Mouse (Mus musculus) hindbrain, embryonic 14.5 days (tissue): ENCODE data around the gene Lzic. TPM values are rescaled to one million over a fixed set of nuclear protein-coding genes. Genes with fewer than 3 reads are reported as not detected.

ENCODE experiments used
- ATAC-seq: fragments of 200-750 bp; cut with Nextera tagmentation; 2 replicates; pipeline ENCODE4 v1.8.0; 2017; ENCODE audit warnings: moderate number of reproducible peaks, mild to moderate bottlenecking, moderate TSS enrichment, moderate library complexity; ENCODE audit not compliant: low FRiP score
- DNase-seq: peaks from one replicate; pipeline ENCODE4 v3.0.0-alpha.2; 2015; ENCODE audit warnings: low spot score
- H3K27ac ChIP-seq: fragments of 300-500 bp; sonication (generic); 2 replicates; pipeline ENCODE4 v1.5.1; 2014; ENCODE audit warnings: mild to moderate bottlenecking, moderate library complexity
- H3K27me3 ChIP-seq: fragments of 300-500 bp; sonication (generic); 2 replicates; pipeline ENCODE4 v1.6.1; 2014; ENCODE audit warnings: mild to moderate bottlenecking, low read length, mixed read lengths; ENCODE audit not compliant: control insufficient read depth, insufficient read depth
- H3K36me3 ChIP-seq: fragments of 300-500 bp; sonication (generic); replicated peaks from 2 replicates; pipeline ENCODE4 v1.6.1; 2014; ENCODE audit not compliant: control insufficient read depth, insufficient read depth
- H3K4me1 ChIP-seq: fragments of 300-500 bp; sonication (generic); replicated peaks from 2 replicates; pipeline ENCODE4 v1.6.1; 2014; ENCODE audit warnings: antibody characterized with exemption, low read length, mixed read lengths; ENCODE audit not compliant: control insufficient read depth, insufficient read depth
- H3K4me2 ChIP-seq: fragments of 300-500 bp; sonication (generic); replicated peaks from 2 replicates; pipeline ENCODE4 v1.6.1; 2014; ENCODE audit warnings: mild to moderate bottlenecking, moderate library complexity
- H3K4me3 ChIP-seq: fragments of 300-500 bp; sonication (generic); replicated peaks from 2 replicates; pipeline ENCODE4 v1.5.1; 2014; ENCODE audit warnings: mild to moderate bottlenecking, low read length
- H3K9ac ChIP-seq: fragments of 300-500 bp; sonication (generic); 2 replicates; pipeline ENCODE4 v1.6.1; 2014
- H3K9me3 ChIP-seq: fragments of 300-500 bp; sonication (generic); 2 replicates; pipeline ENCODE4 v1.6.1; 2016; ENCODE audit warnings: low read length; ENCODE audit not compliant: control insufficient read depth
- WGBS: fragments of 180-500 bp; shearing (Covaris S2); extraction: QIAGEN DNeasy Blood & Tissue Kit; methylation state at CpG from one replicate; pipeline ENCODE4 v1.1.7; 2014; 5-methylcytosine and 5-hydroxymethylcytosine counted together
- polyA plus RNA-seq: library from polyadenylated mRNA; unstranded; fragments of >200 nt; fragmentation: Nextera tagmentation; extraction: Ambion mirVana; gene quantifications from 2 replicates; pipeline ENCODE4 v1.2.1, GENCODE M21; 2014

The Lzic gene
- polyA plus RNA-seq, 1 experiment from 2014 or later = 52.5 TPM

- Histone ChIP-seq H3K36me3 (no peaks in the 10 kb centered on the region; the same call in 1 of the 2 replicates), H3K4me2 (no peak overlapping the region), H3K9ac (no peak overlapping the region), H3K4me3 (no peak overlapping the region), H3K9me3 (no peaks in the 10 kb centered on the region), H3K4me1 (no peaks in the 10 kb centered on the region), H3K27me3 (no peaks in the 10 kb centered on the region), H3K27ac (no peak overlapping the region)
- 86% methylated on average over 6 of the region's 6 CpGs for WGBS
- DNase-seq = no peak
- ATAC-seq = no peak
Observed at GRCm38 (mm10) chr4:149463435-149463950, 21.5 kb upstream of the Lzic start.

- Histone ChIP-seq H3K36me3 (peaks cover 26% of the 10 kb centered on the region), H3K4me1 (no peaks in the 10 kb centered on the region), H3K4me2 (no peak overlapping the region), H3K9ac (no peak overlapping the region), H3K4me3 (no peak overlapping the region), H3K27ac (no peak overlapping the region), H3K9me3 (no peaks in the 10 kb centered on the region), H3K27me3 (no peaks in the 10 kb centered on the region)
- no peak for ATAC-seq
- DNase-seq = no peak
- WGBS = 96% methylated on average over 3 of the region's 3 CpGs
Observed at GRCm38 (mm10) chr4:149469557-149469956, 15.5 kb upstream of the Lzic start.

GRCm38 (mm10) chr4:149475096-149475495 is 9.9 kb upstream of the Lzic start:
- H3K9me3 ChIP-seq = no peaks in the 10 kb centered on the region
- no peak overlapping the region for H3K27ac ChIP-seq
- H3K36me3 ChIP-seq = peaks cover 12% of the 10 kb centered on the region
- H3K27me3 ChIP-seq = no peaks in the 10 kb centered on the region
- 81% methylated on average over 7 of the region's 7 CpGs for WGBS
- H3K9ac ChIP-seq = no peak overlapping the region
- ATAC-seq (no peak), DNase-seq (no peak)
- H3K4me2 ChIP-seq = no peak overlapping the region
- no peaks in the 10 kb centered on the region for H3K4me1 ChIP-seq
- no peak overlapping the region for H3K4me3 ChIP-seq

GRCm38 (mm10) chr4:149477078-149477477 is 8.0 kb upstream of the Lzic start, which contains the start of gene Tmem274:
TSS of gene Tmem274 (plus strand) at chr4:149477378.
- Histone ChIP-seq H3K4me1 (no peaks in the 10 kb centered on the region), H3K9ac (no peak within 1 kb of the TSS), H3K27me3 (no peaks in the 10 kb centered on the region), H3K4me2 (no peak within 1 kb of the TSS), H3K9me3 (no peaks in the 10 kb centered on the region), H3K27ac (no peak within 1 kb of the TSS), H3K36me3 (peaks cover 11% of the 10 kb centered on the region), H3K4me3 (no peak within 1 kb of the TSS)
- DNase-seq (no peak), ATAC-seq (no peak)
- WGBS = 88% methylated on average over 11 of the region's 11 CpGs

GRCm38 (mm10) chr4:149484566-149484965 is 463 bp upstream of the Lzic start:
- DNase-seq = no peak
- Histone ChIP-seq H3K4me1 (peaks cover 15% of the 10 kb centered on the region), H3K27me3 (no peaks in the 10 kb centered on the region), H3K9ac (peak overlapping the region; percentile 68), H3K9me3 (no peaks in the 10 kb centered on the region), H3K36me3 (peaks cover 33% of the 10 kb centered on the region), H3K4me2 (peak overlapping the region; percentile 79), H3K27ac (peak overlapping the region; percentile 45; the same call in 1 of the 2 replicates), H3K4me3 (peak overlapping the region; percentile 74)
- 51% methylated on average over 3 of the region's 3 CpGs for WGBS
- no peak for ATAC-seq

- Histone ChIP-seq H3K4me1 (peaks cover 15% of the 10 kb centered on the region), H3K9ac (peak overlapping the region; percentile 68), H3K4me2 (peak overlapping the region; percentile 79), H3K4me3 (peak overlapping the region; percentile 74), H3K27ac (peak overlapping the region; percentile 64), H3K9me3 (no peaks in the 10 kb centered on the region), H3K27me3 (no peaks in the 10 kb centered on the region), H3K36me3 (peaks cover 44% of the 10 kb centered on the region)
- ATAC-seq = no peak
- DNase-seq = peak; percentile 44
- under 1% methylated on average over 10 of the region's 10 CpGs for WGBS
Observed at GRCm38 (mm10) chr4:149485825-149486206, 787 bp downstream of the Lzic start.

- DNase-seq = no peak
- WGBS = 97% methylated on average over 12 of the region's 12 CpGs
Observed at GRCm38 (mm10) chr4:149487729-149488128, 2.7 kb downstream of the Lzic start.

GRCm38 (mm10) chr4:149489415-149490240 is 4.6 kb downstream of the Lzic start:
- Histone ChIP-seq H3K4me3 (no peak overlapping the region), H3K27ac (no peak overlapping the region), H3K9ac (no peak overlapping the region), H3K4me1 (peaks cover 12% of the 10 kb centered on the region), H3K9me3 (no peaks in the 10 kb centered on the region), H3K27me3 (no peaks in the 10 kb centered on the region), H3K4me2 (no peak overlapping the region), H3K36me3 (peaks cover 80% of the 10 kb centered on the region)
- DNase-seq (no peak), ATAC-seq (no peak)
- WGBS = 97% methylated on average over 14 of the region's 14 CpGs

More at GRCm38 (mm10) chr4:149487729-149488128, 2.7 kb downstream of the Lzic start:
- no peak overlapping the region for H3K27ac ChIP-seq
- peaks cover 15% of the 10 kb centered on the region for H3K4me1 ChIP-seq
- no peak overlapping the region for H3K9ac ChIP-seq
- no peak overlapping the region for H3K4me3 ChIP-seq
- H3K36me3 ChIP-seq = peaks cover 62% of the 10 kb centered on the region
- H3K4me2 ChIP-seq = no peak overlapping the region
- H3K9me3 ChIP-seq = no peaks in the 10 kb centered on the region
- no peaks in the 10 kb centered on the region for H3K27me3 ChIP-seq
- no peak for ATAC-seq

- H3K36me3 ChIP-seq = peaks cover 94% of the 10 kb centered on the region
Observed at GRCm38 (mm10) chr4:149491151-149491550, 6.1 kb downstream of the Lzic start.

More at GRCm38 (mm10) chr4:149491151-149491550, 6.1 kb downstream of the Lzic start:
- Histone ChIP-seq H3K4me3 (no peak overlapping the region), H3K9me3 (no peaks in the 10 kb centered on the region), H3K4me1 (peaks cover 7% of the 10 kb centered on the region), H3K27me3 (no peaks in the 10 kb centered on the region), H3K4me2 (no peak overlapping the region), H3K27ac (no peak overlapping the region), H3K9ac (no peak overlapping the region)
- 98% methylated on average over 3 of the region's 3 CpGs for WGBS
- ATAC-seq (no peak), DNase-seq (no peak)
